Mouse (Mus musculus) ovary, postnatal 10 days (tissue): ENCODE measurements around the gene Serp1.
A peak's percentile ranks its signal among the peaks of the same experiment; 100 is the strongest.

Source experiments
- DNase-seq: peaks from one replicate; pipeline ENCODE4 v3.0.0; 2022; ENCODE audit warnings: low spot score

Serp1 gene

DNA sequence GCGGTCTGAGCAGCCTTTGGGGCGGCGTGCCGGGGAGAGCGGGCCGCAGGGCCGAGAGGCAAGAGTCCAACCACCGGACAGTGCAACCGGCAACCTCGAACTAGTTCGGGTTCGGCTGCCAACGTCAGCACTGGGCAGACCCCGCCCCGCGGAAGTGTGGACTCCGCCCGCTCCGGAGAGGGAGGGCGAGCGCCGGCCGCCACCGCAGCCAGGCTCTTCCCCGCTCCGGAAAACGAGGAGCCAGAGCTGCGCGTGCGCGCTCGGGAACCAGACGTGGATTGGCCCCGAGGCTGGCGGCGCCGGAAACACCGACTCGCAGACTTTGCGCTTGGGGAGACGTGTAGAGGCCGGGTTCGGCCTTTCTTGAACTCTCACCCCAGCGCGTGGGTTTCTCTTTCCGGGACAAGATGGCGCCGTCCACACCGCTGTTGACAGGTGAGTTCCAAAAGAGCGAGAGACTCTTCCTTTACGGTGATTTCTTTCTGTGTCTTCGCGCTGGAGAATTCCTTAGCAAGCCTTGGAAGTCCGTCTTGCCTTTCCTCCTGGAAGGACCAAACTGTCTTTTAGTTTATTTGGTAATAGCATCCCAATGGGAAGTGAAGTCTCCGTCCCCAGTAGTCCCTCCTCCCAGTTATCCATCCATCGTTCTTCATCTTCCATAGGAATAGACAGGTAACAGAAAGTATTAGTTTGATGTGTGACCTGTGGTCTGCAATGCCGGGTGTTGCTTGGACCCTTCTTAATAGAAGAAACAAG lies at the start of gene Serp1, which contains the start of gene Eif2a:
TSS of gene Serp1 (minus strand) at position 241 of the 756 bp plus-strand sequence.
TSS of gene Eif2a (plus strand) at position 170 of the 756 bp plus-strand sequence.
- peak; percentile 85 for DNase-seq

DNA sequence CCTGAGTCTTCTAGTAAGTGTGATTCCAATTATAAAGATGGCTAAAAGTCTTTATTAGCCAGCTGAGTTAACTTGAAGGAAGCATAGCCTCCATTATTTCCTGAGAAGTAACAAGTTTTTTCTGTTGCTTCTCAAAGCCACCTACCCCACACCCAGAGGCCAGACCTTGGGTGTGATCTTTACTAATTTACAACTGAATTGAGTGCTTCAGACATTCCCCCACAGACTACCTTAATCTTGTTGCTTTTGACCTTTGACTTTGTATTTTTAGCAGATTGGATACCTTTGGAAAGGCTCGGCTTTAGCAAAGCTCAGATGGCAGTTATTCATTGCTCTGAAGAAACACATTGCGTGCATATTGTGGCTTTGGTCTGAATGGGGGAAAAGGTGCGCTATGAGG lies 45.1 kb upstream of the Serp1 start:
- no peak for DNase-seq

DNA sequence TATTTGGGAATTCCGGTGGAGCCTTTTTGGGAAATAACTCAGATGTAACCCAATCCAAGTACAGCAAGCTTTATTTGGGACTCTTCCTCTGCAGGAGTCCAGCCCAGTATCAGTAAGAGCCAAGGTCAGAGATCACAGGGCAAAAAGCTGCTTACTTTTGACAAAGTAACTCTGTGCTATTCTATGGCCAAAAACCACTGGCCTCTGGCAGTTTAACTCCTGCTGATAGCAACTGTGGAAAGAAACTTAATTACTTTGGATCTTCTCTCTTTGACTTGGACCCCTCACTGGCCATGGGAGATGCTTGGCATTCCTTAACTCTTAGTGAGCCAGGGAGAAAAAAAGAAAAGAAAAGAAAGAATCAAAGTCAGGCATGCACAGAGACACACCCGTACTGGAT lies 35.7 kb upstream of the Serp1 start:
- no peak for DNase-seq

DNA sequence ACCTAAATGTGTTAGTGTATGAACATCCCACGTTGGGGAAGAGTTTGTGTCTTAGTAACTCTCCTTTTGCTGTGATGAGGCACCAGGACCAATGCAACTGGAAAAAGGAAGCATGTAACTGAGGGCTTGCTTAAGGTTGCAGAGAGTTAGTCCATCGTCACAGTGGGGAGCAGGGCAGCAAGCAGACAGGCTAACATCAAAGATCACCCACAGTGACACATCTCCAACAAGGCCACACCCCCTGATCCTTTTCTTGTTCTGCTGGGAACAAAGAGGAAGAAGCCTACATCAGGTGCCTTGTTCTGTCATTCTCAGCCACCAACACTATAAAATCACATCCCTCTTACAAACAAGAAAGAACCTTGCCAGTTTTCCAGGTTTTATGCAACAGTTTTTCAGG lies 34.2 kb upstream of the Serp1 start:
- DNase-seq = no peak

DNA sequence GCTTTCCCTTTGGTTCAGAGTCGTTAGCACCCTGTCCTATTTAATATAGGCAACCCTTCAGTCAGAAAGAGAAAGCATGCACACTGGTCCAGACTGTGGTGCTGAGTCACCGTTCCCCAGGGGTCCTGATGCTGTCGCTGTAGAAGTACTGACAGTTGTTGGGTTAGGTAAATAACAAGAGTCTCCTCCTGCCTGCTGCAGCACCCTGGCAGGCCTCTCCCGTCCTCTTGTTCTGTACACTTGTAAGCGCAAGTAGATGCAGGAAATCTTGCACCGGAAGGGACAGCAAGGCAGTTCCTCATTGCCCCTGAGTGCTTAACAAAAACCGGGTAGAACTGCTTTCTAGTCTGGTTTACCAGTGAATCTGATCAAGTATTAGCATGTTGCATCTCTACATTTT lies 31.0 kb upstream of the Serp1 start:
- no peak for DNase-seq

DNA sequence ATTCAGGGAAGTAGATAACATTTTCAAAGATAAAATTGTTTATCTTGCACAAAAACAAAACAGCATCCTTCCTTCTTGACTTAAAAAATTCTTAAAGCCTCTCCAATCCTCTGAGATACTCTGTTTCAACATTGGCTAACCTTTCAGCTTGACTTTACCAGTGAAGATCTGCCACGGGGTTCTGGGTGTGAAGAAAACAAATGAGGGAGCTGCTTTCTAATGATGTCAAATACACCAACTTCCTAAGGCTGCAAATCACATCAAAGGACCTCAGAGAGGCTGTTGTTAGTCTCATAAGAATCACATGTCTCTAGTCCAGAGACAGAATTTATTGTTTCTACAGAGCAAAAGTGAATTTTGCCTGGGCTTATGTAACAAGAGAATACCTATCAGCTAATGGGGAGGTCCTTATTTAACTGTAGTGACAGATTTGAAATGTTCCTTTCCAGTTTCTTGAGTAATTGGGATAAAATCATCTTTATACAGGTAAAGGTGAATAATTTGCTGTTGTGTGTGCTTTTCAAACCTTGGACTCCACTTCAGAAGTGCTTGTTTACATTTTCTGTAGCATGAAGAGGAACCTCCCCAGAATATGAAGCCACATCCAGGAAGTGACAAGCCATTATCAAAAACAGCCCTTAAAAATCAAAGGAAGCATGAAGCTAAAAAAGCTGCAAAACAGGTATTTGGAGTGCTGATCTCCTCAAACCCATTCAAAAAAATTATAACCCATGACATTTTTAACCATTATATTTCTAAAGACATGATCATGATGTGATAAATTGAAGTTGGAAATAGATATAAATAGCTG lies 26.5 kb upstream of the Serp1 start:
- DNase-seq = no peak

DNA sequence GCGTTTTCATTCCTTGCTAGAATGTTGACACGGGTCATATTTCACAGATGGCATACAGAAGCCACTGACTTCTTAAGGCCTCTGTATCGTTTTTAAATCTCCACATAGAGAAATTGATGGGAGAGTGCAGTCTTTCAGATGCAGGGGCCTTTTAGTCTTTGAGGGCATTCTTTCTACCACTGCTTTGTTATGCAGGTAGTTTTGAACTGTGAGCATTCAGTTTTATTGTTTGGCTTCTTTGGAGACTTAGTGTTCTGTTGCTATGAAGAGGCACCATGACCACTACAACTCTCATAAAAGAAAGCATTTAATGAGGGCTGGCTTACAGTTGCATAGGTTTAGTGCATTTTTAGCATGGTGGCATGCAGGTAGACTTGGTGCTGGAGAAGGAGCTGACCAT lies 10.9 kb upstream of the Serp1 start:
- DNase-seq = no peak

DNA sequence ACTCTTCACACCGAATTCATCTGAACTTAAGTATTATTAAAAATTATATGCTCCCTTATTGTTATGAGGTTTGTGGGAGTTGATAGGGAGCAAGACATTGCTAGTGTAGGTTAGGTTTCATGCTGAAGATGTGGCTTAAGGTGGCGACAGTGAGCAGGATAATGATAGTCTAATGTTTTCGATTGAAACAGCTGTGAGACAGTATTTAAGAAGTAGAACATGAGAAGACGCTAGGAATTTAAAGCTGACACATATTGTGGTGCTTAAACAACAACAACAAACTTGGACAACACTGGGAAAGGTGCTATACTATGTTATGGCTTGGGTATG lies 681 bp upstream of the Serp1 start:
- DNase-seq = no peak

DNA sequence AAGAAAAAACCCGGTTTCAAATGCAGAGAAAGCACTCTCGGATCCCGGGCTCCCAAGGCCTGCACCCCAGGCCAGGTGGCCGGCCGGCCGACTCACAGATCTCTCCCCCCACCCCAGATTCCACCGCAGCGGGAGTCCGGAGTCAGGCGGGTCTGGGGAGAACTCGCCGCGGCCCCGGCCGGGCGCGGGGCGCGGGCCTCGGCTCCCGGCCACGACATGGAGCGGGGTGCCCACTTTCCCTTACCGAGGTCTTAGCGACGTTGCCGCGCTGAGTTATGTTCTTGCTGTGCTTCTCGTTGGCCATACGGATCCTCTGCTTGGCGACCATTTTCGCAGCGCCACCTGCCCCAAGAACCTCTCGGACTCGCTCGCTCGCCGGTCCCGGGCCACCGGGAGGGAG lies 526 bp downstream of the Serp1 start:
- DNase-seq = no peak

DNA sequence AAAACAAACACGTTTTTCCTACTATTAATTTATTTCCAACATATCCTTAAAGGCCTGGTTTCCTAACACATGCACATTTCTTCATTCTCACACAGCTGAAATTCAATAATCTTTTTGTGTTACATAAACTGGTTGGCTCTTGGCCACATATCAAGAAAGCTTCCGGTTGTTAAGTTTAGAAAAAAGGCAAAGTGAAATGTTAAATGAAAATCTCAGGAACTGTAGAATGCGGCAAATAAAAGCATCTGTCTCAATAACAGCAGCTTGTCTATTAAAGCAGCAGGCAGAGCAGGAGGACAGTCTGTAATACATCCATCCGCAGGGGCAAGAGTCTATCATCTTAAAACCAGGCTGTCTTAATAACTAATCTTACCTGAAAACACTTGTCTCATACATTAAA lies 1.4 kb downstream of the Serp1 start:
- DNase-seq = no peak

DNA sequence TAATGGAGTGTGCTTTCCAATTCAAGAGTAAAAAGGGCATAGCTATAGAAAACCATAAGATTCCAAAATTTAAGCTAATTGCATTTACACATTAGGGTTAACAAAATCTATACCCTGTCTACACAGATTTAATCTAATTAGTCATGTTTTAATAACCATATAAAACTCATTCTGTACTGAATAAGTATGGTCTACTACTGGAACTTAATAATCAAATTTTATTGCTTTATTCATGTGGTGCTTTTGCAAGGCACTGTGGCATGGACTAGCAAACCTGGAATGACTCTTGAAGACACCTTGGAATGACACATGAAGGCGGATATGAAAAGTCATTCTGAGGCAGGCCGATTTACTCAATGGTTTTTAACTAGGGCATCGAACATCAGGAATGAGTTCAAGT lies 2.3 kb downstream of the Serp1 start:
- DNase-seq = no peak

DNA sequence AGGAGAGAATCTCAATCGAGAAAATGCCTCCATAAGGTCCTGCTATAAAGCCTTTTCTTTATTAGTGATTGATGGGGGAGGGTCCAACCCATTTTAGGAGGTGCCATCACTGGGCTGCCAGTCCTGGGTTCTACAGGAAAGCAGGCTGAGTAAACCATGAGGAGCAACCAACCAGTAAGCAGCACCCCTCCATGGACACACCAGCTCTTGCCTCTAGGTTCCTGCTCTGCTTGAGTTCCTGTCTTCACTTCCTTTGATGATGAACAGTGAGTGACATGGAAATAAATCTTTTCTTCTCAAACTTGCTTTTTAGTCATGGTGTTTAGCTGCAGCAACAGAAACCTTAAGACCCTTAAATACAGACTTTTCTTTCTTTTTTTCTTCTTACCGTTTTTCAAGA lies 4.3 kb downstream of the Serp1 start:
- no peak for DNase-seq

DNA sequence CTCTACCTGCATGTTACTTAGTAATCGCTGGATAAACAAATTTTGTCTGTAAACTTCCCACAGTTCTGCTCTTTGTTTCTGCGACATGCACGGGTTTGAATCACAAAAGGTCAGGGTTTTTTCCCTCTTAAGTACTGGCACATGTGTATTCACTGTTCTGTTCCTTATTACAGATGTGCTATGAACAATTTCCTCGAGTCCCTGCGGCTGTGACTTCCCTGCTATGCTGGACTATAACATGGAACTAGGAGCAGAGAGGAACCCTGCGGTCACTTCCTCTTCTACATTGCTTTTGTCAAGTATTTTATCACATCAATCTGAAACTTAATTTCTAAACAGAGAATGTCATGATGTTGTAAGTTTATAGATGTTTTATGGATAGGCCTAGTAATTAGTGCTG lies 5.4 kb downstream of the Serp1 start:
- DNase-seq = no peak

DNA sequence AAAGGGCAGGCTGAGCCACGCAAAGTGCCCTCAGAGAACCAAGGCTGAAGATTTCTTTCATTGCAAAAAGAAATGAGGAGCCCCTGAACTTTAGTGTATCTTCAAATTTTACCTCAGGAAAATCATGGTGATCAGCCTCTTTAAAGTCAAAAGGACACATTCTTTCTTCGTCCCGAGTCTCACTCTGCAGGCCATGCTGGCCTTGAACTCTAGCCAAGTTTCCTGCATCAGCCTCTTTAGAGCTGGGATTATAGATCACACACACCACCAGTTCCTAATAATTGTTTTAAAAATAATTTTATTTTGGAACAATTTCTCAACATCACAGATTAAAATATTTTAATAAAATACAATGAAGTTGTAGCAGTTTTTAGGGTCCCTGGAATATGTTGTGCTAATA lies 6.2 kb downstream of the Serp1 start:
- no peak for DNase-seq

DNA sequence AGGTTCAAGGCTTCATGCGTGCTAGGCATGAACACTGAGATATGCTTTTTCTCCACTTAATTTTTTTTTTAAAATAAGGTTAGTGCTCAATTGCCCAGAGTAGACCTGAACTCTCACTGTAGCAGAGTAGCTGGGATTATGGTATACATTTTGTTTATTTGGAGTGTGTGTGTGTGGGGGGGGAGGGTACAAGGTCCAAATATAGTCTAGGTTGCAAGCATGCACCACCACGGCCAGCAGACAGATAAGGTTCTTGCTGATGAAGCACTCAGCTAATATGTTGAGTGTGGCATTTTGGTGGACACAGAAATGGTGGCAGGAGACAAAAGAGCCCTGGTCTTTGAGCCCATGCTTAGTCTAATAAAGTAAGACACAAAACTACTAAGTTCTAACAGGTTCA lies 6.7 kb downstream of the Serp1 start:
- no peak for DNase-seq

DNA sequence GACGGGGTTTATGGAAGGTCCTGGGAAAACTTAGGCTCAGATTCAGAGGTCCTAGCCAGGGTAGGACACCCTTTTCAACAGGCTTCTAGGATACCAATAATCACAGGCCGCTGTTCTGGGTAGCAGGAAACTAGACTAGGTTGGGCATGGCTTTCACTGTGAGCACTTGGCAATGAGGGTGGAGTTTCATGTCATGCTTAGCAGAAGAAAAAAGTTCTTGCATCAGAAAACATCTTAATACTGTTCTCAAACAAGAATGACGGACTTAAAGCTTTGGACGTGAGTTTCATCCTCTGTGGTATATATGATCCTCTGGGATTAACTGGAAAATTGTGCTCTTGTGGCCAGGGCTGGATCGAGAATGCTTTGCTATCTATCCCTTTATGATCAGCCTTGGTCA lies 7.9 kb downstream of the Serp1 start:
- no peak for DNase-seq

DNA sequence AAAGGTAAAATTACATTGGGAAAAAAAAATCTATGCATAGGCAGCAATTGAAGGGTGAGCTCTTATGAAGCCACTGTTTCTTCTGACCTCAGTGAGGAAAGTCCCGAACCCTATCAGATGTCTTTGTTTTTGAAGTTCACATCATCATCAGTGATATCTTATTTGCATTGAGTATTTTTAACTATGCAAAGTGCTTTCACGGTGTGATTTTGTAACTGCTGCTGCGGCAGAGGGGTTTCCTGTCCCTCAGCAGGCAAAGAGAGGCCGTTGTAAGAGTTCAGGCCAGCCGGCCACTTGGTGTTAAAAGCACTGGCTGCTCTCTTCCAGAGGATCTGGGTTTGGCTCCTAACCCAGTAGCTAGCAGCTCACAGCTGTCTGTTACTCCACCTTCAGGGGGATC lies 8.4 kb downstream of the Serp1 start:
- no peak for DNase-seq

DNA sequence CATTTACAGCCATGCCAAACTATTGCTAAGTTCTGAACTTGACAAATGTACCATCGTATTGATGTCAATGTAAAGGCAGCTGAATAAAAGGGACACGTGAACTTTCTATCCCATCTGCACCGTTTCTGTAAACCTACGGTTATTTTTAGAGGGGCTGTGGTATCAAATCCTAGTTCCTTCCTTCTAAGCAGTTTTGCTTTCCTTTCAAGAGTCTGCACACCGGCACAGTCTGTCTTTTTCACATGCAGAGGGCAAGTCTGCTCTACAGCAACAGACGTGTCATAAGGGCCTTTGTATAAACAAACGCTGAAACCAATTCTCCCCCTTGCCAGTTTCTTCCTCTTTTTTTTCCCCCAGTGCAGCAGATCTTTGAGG lies 9.1 kb downstream of the Serp1 start:
- no peak for DNase-seq

DNA sequence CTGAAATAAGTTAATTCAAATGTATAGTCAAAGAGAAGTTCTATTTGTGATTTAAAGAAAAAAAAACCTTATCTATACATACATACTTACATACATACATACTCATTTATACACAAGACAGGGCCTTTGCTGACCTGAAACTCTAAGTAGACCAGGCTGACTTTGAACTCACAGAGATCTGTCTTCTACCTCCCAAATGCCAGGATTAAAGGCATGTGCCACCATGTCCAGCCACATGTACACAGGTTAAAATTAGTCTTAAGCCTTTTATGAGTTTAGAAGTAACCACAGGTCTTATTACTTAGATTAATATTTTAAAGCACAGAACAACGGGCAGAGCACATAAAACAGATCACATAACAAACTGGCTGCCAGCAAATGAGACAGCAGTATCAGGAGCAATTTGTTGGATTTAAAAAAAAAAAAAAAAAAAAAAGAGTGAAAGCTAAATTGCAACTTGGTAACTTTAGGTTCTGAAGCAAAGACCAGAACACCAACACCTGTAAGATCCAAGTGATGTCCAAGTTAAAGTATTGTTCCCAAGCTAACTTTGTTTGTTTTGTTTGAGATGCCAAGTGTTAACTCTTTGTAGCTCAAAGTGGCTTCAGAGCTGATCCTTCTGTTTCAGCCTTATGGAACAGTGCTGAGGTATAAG lies 9.6 kb downstream of the Serp1 start:
- no peak for DNase-seq

DNA sequence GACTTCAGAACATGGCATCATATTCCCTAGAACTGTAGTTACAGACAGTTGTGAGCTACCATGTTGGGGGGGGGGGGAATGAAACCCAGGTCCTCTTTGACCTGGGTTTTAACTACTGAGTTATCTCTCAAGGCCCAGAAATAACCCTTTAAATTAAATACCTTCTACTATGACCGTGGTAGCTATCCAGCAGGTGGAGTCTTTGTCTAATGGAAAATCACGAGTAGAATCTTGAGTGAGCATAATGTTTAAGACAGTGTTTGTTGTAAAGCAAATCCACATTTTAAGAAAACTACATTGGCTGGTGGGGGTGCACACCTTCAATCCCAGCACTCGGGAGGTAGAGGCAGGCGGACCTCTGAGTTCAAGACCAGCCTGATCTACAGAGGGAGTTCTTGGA lies 12.2 kb downstream of the Serp1 start:
- no peak for DNase-seq

DNA sequence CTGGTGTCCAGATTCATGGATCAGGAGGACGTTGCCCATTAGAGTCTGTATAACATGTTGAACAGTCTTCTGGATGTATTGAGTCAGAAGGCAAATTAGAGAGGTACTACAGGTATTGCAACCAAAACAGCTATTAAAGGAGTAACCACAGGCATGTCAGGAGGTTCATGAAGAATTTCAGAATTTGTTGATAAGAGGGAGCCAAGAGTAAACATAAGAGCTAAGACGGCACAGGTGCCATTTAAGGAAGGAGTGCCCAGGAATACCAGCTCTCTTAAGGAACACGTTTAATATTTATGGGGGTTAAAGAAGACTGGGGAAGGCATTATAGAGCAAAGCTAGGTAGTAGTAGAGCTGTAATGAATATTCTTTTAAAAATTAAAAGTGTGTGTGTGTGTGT lies 13.0 kb downstream of the Serp1 start:
- DNase-seq = no peak

DNA sequence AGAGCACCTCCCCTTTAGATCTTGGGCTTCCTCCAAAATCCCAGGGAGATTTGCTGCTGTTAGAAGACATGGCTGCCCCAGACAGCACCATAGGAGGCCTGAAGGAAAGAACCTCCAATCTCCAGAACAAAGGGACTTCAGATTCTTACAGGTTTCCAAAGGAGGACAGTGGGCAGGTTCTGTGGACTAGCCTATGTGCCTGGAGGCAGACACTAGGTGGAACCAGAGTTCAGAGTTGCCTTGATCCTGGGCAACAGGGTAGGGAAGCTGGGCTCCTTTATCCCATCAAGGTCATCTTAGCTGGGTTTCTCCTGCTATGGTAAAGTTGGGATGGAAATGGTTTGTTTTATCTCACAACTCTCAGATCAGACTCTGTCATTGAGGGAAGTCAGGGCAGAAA lies 14.1 kb downstream of the Serp1 start:
- no peak for DNase-seq

DNA sequence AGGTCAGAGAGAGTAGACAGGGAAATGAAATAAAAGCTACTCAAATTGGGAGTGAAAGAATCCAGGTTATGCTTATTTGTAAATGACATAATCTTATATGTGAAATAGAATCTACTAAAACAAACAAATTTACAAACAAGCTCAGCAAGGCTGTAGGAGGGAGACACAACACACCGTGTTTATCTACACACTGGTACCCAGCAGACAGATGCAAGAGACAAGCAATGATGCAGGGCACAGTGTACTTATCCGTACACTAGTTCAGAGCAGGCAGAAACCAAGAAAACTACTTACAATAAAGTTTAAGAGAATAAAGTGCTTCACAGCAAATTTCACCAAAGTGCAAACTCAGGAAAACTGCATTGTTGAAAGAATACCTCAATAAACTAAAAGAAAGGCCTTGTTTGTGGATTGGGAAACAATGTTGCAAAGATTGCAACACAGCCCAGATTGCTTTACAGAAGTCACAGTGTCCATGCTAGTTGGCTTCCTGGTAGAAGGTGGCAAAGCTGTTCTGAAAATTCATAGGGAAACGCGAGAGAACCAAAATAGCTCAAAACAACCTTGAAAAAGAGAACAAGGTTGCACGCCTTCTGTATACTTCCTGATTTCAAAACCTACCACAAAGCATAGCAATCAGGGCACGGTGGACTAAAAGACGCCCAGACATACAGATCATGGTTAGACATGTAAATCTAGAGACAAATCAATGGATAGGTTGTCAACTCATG lies 17.5 kb downstream of the Serp1 start:
- DNase-seq = no peak
